Mouse (Mus musculus) kidney, embryonic 16.5 days (tissue): ENCODE measurements around the gene Rnf215. TPM values are rescaled to one million over a fixed set of nuclear protein-coding genes. Genes with fewer than 3 reads are reported as not detected.

Source experiments
- ATAC-seq: fragments of 200-750 bp; cut with Nextera tagmentation; 2 replicates; pipeline ENCODE4 v1.8.0; 2017; ENCODE audit warnings: moderate TSS enrichment; ENCODE audit not compliant: low FRiP score, low TSS enrichment
- H3K27ac ChIP-seq: fragments of 300-500 bp; sonication (generic); 2 replicates; pipeline ENCODE4 v1.5.1; 2014; ENCODE audit warnings: low read length
- H3K27me3 ChIP-seq: fragments of 300-500 bp; sonication (generic); 2 replicates; pipeline ENCODE4 v1.6.1; 2014; ENCODE audit warnings: low read length, control low read depth, mixed read lengths; ENCODE audit not compliant: insufficient read depth
- H3K36me3 ChIP-seq: fragments of 300-500 bp; sonication (generic); 2 replicates; pipeline ENCODE4 v1.6.1; 2014; ENCODE audit warnings: low read length, control low read depth, mixed read lengths; ENCODE audit not compliant: insufficient read depth
- H3K4me1 ChIP-seq: fragments of 300-500 bp; sonication (generic); 2 replicates; pipeline ENCODE4 v1.6.1; 2014; ENCODE audit warnings: low read length, control low read depth, mixed read lengths; ENCODE audit not compliant: insufficient read depth
- H3K4me2 ChIP-seq: fragments of 300-500 bp; sonication (generic); replicated peaks from 2 replicates; pipeline ENCODE4 v1.6.1; 2014; ENCODE audit warnings: low read depth, low read length
- H3K4me3 ChIP-seq: fragments of 300-500 bp; sonication (generic); 2 replicates; pipeline ENCODE4 v1.5.1; 2014; ENCODE audit warnings: mild to moderate bottlenecking, low read length
- H3K9ac ChIP-seq: fragments of 300-500 bp; sonication (generic); replicated peaks from 2 replicates; pipeline ENCODE4 v1.6.1; 2014; ENCODE audit warnings: low read length
- H3K9me3 ChIP-seq: fragments of 300-500 bp; sonication (generic); 2 replicates; pipeline ENCODE4 v1.6.1; 2016; ENCODE audit warnings: low read length, control low read depth
- WGBS: fragments of 180-500 bp; shearing (Covaris S2); extraction: QIAGEN DNeasy Blood & Tissue Kit; methylation state at CpG from one replicate; pipeline ENCODE4 v1.1.7; 2014; 5-methylcytosine and 5-hydroxymethylcytosine counted together
- polyA plus RNA-seq: library from polyadenylated mRNA; unstranded; fragments of >200 nt; fragmentation: Nextera tagmentation; extraction: Ambion mirVana; gene quantifications from 2 replicates; pipeline ENCODE4 v1.2.1, GENCODE M21; 2015

Gene Rnf215
- polyA plus RNA-seq, 1 experiment from 2014 or later, result 28.9 TPM

DNA sequence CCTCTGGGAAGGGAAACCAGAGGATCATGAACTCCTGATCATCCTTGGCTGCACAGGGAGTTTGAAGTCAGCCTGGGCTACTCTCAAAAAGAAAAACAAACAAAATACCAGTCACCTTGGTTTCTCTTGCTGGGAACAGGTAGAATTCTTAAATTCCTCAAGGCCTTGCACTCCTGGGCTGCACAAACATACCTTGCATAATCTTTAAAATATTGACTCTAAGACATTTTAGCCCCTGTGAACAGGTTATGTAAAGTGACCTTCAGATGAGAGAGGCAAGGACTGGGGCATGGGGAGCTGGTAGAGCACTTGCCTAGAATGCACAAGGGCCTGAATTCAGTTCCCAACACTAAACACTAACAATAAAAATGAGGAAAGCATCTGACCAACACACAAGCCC, 6.5 kb downstream of the Rnf215 start:
- no peak for ATAC-seq
- Histone ChIP-seq H3K9ac (no peak overlapping the region), H3K27ac (no peak overlapping the region)

DNA sequence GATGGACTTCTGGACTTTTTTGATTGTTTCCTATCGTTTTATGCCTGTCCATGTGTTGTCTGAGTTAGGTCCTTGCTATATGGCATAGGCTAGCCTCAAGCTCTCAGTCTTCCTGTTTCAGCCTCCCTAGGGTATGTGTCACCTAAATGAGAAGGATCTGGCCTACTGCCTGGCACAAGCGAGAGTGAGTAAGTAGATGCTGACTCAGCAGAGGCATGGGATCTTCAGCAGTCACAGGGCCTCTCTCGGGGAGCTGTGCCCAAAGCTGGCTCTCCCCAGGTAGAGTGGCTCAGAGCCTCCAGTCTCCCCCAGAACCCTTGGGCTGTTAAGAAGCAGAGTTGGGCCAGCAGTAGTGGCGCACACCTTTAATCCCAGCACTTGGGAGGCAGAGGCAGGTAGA, 7.3 kb downstream of the Rnf215 start:
- 85% methylated on average over 4 of the region's 4 CpGs for WGBS
- no peaks in the 10 kb centered on the region for H3K4me1 ChIP-seq
- H3K9me3 ChIP-seq, result no peaks in the 10 kb centered on the region
- ATAC-seq, result no peak
- no peak overlapping the region for H3K4me2 ChIP-seq
- H3K27ac ChIP-seq, result no peak overlapping the region
- H3K27me3 ChIP-seq, result no peaks in the 10 kb centered on the region
- H3K4me3 ChIP-seq, result no peak overlapping the region
- H3K36me3 ChIP-seq, result peaks cover 47% of the 10 kb centered on the region
- H3K9ac ChIP-seq, result no peak overlapping the region

More for the DNA sequence above, 6.5 kb downstream of the Rnf215 start:
- H3K4me1 ChIP-seq, result no peaks in the 10 kb centered on the region
- H3K4me2 ChIP-seq, result no peak overlapping the region
- no peak overlapping the region for H3K4me3 ChIP-seq
- peaks cover 47% of the 10 kb centered on the region for H3K36me3 ChIP-seq
- no peaks in the 10 kb centered on the region for H3K9me3 ChIP-seq
- no peaks in the 10 kb centered on the region for H3K27me3 ChIP-seq

DNA sequence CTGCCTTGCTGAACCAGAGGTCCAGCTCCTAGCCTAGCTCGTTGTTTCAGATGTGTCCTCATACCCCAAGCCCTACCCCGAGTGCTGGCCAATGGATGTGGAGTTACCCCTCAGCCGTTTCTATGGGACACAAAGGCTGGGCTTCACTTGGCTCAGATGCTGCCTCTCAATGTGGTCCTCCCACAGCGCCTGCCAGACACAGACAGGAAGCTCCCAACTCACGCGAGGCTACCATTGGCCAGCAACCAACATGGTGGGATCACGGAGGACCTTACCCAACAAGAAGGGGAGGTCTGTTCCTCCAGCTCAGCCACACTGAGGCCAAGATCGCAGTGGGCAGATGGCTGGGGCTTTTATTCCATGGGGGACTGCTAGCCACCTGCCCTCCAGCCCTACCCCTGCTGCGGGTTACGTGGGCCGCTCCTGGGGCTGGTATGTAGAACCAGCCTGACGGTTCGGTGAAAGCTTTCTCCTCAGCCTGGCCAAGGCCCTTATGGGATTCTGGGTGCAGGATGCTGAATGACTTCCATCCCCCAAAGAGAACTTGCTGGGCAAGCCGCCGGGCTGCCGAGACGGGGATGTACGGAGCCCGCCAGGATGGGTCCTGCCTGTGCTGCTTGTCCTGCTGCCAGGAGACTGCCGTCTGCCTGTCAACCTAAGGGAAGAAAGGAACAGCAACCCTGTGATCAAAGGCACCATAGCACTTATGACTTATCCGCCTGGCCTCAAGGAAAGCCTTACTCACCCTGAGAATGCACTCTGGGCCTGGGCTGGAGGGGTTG, 8.5 kb downstream of the Rnf215 start:
- H3K27me3 ChIP-seq, result no peaks in the 10 kb centered on the region
- ATAC-seq, result no peak
- H3K36me3 ChIP-seq, result peaks cover 47% of the 10 kb centered on the region
- no peaks in the 10 kb centered on the region for H3K9me3 ChIP-seq
- H3K27ac ChIP-seq, result no peak overlapping the region
- WGBS, result 93% methylated on average over 21 of the region's 21 CpGs
- H3K4me1 ChIP-seq, result no peaks in the 10 kb centered on the region
- H3K4me2 ChIP-seq, result no peak overlapping the region
- H3K4me3 ChIP-seq, result no peak overlapping the region
- H3K9ac ChIP-seq, result no peak overlapping the region

DNA sequence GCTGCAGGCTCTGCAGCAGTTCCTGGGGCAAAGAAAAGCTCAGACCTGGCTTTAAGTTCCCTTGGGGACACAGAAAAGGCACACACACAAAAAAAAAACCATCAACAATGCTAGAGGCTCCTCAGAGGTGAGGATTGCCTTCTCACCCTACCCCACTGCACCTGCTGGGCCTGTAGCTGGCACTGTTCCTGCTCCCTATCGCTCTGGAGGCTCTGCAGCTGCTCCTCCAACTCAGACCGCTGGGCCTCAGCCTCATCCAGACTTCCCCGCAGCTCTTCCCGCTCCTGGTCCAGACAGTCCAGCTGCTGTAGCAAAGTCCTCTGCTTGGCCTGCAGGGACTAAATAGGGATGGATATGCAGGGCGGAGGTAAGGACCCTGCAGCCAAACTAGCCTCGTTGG, 11.4 kb downstream of the Rnf215 start:
- H3K9ac ChIP-seq, result no peak overlapping the region
- no peaks in the 10 kb centered on the region for H3K9me3 ChIP-seq
- H3K4me2 ChIP-seq, result no peak overlapping the region
- no peak overlapping the region for H3K27ac ChIP-seq
- no peak for ATAC-seq
- no peak overlapping the region for H3K4me3 ChIP-seq
- WGBS, result 80% methylated on average over 6 of the region's 6 CpGs
- H3K27me3 ChIP-seq, result no peaks in the 10 kb centered on the region
- H3K36me3 ChIP-seq, result peaks cover 29% of the 10 kb centered on the region
- H3K4me1 ChIP-seq, result no peaks in the 10 kb centered on the region

DNA sequence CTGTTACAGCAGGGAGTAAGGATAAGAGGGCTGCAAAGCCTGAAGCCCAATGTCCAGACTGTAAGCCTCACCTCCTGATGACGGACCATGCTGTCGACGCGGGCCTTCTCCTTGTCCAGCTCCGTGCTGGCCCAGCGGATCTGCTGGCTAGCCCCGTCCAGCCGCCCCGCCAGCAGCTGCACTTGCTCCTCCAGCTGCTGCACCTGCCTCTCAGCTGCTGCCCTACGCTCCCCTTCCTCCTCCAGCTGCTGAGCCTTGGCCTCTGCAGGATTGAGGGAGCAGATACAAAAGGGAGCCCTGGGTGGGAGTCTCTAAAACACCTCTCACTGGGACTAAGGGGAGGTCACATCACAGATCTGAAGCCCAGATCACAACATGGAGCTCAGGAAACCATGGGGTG, 12.1 kb downstream of the Rnf215 start:
- Histone ChIP-seq H3K4me3 (no peak overlapping the region), H3K9me3 (no peaks in the 10 kb centered on the region), H3K36me3 (peaks cover 22% of the 10 kb centered on the region), H3K9ac (no peak overlapping the region), H3K27ac (no peak overlapping the region), H3K4me2 (no peak overlapping the region), H3K4me1 (no peaks in the 10 kb centered on the region), H3K27me3 (no peaks in the 10 kb centered on the region)
- WGBS, result 88% methylated on average over 10 of the region's 10 CpGs
- no peak for ATAC-seq

DNA sequence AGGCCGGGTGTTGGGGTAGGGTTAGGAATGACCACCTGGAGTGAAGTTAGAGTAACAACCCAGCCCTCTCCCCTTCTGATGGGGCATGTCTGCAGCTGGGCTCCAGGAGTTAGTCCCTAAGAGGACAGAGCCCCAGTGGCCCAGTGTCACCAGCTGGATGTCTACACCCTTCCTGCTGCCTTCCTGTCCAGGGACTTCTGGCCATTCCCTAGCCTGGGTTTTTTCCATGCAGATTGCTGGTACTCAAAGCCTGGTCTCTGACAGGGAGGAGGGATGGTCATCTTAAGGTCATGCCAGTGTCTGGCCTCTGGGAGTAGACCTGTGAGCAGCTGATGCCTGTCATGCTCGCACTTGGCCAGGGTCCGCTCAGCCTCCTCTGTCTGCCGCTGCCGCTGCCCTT, 13.1 kb downstream of the Rnf215 start:
- Histone ChIP-seq H3K27ac (no peak overlapping the region), H3K4me1 (no peaks in the 10 kb centered on the region), H3K4me3 (no peak overlapping the region), H3K27me3 (no peaks in the 10 kb centered on the region), H3K9me3 (no peaks in the 10 kb centered on the region), H3K36me3 (peaks cover 12% of the 10 kb centered on the region; the same call in 1 of the 2 replicates), H3K4me2 (no peak overlapping the region), H3K9ac (no peak overlapping the region)
- no peak for ATAC-seq
- 87% methylated on average over 5 of the region's 5 CpGs for WGBS

DNA sequence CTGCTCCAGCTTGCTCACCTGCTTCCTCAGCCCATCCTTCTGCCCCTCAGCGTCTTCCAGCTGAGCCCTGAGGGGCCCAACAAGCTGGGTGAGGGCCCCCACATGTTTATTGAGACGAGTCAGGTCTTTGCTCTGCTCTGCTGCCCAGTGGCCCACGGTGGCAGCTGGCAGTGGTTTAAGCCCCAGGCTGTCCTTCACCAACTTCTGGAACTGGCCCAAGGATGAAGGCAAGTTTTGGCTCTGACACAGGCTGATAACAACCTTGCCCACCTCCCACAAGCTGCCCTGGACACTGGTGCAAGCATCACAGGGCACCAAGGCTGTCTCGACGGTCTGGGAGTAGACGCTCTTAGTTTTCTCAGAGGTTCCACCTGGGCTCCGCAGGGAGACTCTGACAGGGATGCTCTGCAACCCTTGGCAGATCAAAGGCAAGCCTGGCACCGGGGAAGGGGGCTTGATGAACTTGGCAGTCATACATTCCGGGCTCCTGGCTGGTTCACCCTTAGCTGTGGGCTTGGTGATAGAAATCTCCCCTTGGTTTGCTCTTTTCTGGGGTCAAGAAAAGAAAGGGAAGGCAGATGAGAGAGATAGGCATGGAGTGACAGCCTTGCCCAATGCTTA, 13.6 kb downstream of the Rnf215 start:
- peaks cover 11% of the 10 kb centered on the region; the same call in 1 of the 2 replicates for H3K36me3 ChIP-seq
- WGBS, result 58% methylated on average over 9 of the region's 9 CpGs
- no peak overlapping the region for H3K9ac ChIP-seq
- H3K4me3 ChIP-seq, result no peak overlapping the region
- no peak overlapping the region for H3K4me2 ChIP-seq
- no peak for ATAC-seq
- H3K27ac ChIP-seq, result no peak overlapping the region
- H3K4me1 ChIP-seq, result no peaks in the 10 kb centered on the region
- H3K27me3 ChIP-seq, result no peaks in the 10 kb centered on the region
- no peaks in the 10 kb centered on the region for H3K9me3 ChIP-seq

DNA sequence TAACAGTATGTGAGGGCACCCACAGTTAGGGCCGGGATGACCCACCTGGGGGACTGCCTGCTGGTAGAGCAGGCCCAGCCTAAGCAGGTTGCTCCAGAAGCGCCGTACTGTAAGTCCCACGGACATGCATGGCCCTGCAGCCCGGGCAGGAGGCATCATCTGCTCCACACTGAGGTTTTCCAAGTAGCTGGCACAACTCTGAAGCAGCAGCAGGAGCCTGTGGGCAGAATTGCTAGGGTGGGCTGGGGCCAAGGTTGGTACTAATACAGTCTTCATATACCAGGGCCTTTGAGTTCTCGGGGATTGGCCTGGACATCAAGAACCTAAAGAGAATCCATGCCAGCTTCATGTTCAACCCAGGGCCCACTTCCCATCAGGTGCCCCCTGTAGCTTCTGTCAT, 14.9 kb downstream of the Rnf215 start:
- H3K4me1 ChIP-seq, result no peaks in the 10 kb centered on the region
- no peaks in the 10 kb centered on the region; the same call in 1 of the 2 replicates for H3K36me3 ChIP-seq

DNA sequence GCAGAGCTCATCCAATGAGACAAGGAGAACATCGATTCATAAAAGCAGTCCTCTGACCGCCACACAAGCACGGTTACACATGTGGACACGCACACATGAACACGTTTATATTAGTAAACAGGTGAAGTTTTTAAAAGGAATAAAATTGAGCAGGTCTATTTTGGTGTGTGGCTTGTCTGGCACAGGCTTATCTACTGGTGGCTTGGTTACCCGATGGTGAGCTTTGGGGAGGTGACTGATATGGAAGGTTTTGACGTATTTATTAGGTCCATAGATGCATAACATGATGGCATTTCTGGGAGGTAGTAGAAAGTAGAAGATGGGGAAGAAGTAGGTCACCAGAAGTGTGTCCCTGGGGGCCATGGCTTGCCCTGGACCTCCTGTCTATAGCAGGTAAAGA, 18.7 kb downstream of the Rnf215 start:
- Histone ChIP-seq H3K27ac (no peak overlapping the region), H3K4me3 (no peak overlapping the region), H3K4me1 (no peaks in the 10 kb centered on the region), H3K9ac (no peak overlapping the region), H3K4me2 (no peak overlapping the region), H3K27me3 (no peaks in the 10 kb centered on the region), H3K9me3 (no peaks in the 10 kb centered on the region), H3K36me3 (no peaks in the 10 kb centered on the region)
- no peak for ATAC-seq
- WGBS, result 97% methylated on average over 7 of the region's 7 CpGs

More for the DNA sequence above, 14.9 kb downstream of the Rnf215 start:
- H3K4me3 ChIP-seq, result no peak overlapping the region
- no peak overlapping the region for H3K9ac ChIP-seq
- no peak for ATAC-seq
- no peaks in the 10 kb centered on the region for H3K9me3 ChIP-seq
- H3K27ac ChIP-seq, result no peak overlapping the region
- WGBS, result 91% methylated on average over 6 of the region's 6 CpGs
- H3K4me2 ChIP-seq, result no peak overlapping the region
- H3K27me3 ChIP-seq, result no peaks in the 10 kb centered on the region

DNA sequence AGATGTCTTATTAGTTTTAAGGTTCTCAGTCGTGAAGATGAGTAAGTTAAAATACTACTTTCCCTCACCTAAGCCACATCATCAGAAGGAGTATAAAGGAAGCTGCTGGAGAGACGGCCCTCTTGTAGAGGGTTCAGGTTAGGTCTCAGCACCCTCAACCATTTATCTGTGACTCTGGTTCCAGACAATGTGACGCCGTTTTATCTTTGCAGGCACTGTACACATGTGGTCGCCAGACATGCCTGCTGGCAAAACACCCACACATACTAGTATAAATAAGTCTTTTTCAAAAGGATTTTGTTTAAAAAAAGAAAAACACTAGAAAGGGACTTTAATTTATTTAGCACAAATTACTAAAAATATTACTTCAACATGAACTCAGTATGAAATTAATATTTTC, 20.6 kb downstream of the Rnf215 start:
- Histone ChIP-seq H3K27ac (no peak overlapping the region), H3K4me3 (no peak overlapping the region), H3K36me3 (no peaks in the 10 kb centered on the region), H3K9me3 (no peaks in the 10 kb centered on the region), H3K4me2 (no peak overlapping the region), H3K9ac (no peak overlapping the region), H3K4me1 (peaks cover 8% of the 10 kb centered on the region), H3K27me3 (no peaks in the 10 kb centered on the region)
- 79% methylated on average over 5 of the region's 5 CpGs for WGBS
- ATAC-seq, result no peak
